Mouse (Mus musculus) heart, postnatal 4 days (tissue): ENCODE results near the gene Card11. TPM values are rescaled to one million over a fixed set of nuclear protein-coding genes. Genes with fewer than 3 reads are reported as not detected.

Source experiments
- DNase-seq: peaks from one replicate; pipeline ENCODE4 v3.0.0; 2021
- total RNA-seq, 2 experiments: library from RNA; stranded (reverse); gene quantifications; 2 replicates each; pipeline ENCODE4 v1.2.3; 2021

Gene Card11
- total RNA-seq, 2 experiments from 2014 or later: 0.14 to 0.38 TPM

GRCm38 (mm10) chr5:140992093-140993070, 8.0 kb downstream of the Card11 start:
- no peak for DNase-seq

GRCm38 (mm10) chr5:140985311-140986050, 14.9 kb downstream of the Card11 start:
- DNase-seq: no peak

DNA sequence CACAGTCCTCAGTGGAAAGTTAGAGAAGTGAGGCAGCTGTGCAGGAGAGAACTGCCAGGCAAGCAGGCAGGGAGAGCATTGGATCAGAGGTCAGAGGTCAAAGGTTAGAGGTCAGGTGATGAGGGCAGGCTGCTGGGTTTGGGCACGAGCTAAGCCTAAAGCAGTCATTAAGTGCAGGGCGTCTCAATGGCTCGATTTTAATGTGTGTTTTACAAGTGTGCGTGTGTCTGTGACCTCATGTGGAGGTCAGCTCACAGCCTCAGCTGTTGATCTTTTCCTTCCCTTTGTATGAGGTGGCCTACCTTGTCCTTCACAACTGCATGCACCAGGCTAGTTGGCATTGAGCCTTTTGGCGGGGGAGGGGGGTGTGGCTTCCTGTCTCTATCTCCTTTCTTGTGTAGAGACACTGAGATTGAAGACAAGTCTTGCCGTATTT, 19.0 kb downstream of the Card11 start:
- peak; percentile 24 for DNase-seq

- DNase-seq: no peak
These were observed 19.6 kb downstream of the Card11 start for GRCm38 (mm10) chr5:140980783-140981182.

GRCm38 (mm10) chr5:140980051-140980450, 20.3 kb downstream of the Card11 start:
- DNase-seq: no peak

DNA sequence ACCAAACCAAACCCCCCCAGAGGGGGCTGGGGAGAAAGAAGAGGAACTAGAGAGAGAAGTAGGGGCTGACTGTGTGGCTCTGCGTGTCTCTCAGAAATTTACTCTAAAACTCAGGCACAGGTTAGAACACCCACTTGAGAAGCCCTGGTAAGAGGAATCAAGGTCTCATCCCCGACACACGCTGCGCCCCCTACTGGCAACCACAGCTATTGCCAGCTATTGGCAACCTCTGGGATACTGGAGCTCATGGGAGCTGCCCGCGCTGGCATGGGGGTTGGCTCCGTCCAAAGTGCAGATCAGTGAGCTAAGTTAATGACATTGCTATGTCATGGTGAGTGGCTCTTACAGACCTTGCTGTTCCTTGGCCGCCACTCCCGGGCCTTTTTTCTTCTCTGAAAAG, 37.4 kb downstream of the Card11 start:
- DNase-seq: peak; percentile 50

DNA sequence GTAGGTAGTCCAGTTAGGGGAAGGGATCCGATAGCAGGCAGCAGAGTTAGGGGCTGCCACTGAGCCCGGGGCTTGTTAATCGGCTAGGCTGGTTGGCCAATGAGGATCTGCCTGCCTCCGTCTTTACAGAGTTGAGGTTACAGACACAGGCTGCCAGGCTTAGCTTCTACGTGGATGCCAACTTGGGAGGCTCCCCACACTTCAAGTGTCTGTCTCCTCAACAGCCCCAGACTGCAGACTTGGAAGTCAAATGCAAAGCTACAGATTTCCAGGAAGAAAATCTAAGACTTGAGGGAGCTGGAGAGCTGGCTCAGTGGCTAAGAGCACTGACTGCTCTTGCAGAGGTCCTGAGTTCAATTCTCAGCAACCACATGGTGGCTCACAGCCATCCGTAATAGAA, 39.6 kb downstream of the Card11 start:
- no peak for DNase-seq

DNA sequence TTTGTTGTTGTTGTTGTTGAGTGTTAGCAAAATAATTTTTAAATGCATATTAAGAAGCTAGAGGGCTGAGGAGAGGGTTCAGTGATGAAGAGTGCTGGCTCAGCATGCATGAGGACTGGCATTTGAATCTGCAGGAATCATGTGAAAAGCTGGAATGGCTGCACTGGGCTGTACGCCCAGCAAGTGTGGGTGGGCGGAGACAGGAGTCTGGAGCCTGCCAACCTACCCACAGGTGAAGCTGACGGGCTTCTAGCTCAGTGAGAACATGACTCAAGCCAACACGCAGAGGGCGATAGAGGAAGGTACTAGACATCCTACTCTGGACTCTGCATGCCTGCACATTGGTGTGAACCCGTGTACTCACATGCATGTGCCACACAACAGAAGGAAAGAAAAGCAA, 41.2 kb downstream of the Card11 start:
- peak; percentile 21 for DNase-seq

DNA sequence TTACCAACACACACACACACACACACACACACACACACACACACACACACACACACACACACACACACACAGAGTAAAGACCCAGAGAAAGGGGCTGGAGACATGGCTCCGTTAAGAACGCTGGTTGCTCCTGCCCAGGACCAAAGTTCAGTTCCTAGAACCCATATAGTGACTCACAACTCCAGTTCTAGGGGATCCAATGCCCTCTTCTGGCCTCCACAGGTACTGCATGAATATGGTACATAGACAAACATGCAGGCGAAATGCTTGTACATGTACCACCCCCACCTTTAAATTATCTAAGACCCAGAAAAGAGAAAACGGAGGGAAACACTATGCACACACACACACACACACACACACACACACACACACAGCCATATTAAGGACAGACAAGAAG, 43.3 kb downstream of the Card11 start:
- no peak for DNase-seq

DNA sequence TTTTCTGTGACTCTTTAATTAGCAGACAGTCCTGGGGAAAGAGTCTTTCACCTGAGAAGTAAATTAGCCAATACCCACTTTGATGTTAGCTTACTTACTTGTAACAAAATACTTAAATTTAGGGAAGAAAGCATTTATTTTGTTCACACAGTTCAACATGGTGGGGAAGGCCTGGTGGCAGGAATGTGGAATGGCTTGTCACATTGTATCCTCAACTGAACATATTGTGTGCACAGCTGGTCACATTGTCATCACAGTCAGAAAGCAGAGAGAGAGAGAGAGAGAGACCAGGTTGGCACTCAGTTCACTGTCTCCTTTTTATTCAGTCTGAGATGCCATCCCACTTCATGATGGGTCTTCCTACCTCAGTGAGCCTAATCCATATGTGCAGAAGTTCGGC, 44.7 kb downstream of the Card11 start:
- DNase-seq: no peak

GRCm38 (mm10) chr5:140951801-140952200, 48.6 kb downstream of the Card11 start:
- no peak for DNase-seq

GRCm38 (mm10) chr5:140948009-140948408, 52.4 kb downstream of the Card11 start:
- DNase-seq: peak; percentile 25

- DNase-seq: no peak
These were observed 54.3 kb downstream of the Card11 start for GRCm38 (mm10) chr5:140946034-140946433.

- no peak for DNase-seq
These were observed 55.8 kb downstream of the Card11 start for GRCm38 (mm10) chr5:140944382-140945125.

GRCm38 (mm10) chr5:140940923-140941491, 59.4 kb downstream of the Card11 start:
- no peak for DNase-seq

DNA sequence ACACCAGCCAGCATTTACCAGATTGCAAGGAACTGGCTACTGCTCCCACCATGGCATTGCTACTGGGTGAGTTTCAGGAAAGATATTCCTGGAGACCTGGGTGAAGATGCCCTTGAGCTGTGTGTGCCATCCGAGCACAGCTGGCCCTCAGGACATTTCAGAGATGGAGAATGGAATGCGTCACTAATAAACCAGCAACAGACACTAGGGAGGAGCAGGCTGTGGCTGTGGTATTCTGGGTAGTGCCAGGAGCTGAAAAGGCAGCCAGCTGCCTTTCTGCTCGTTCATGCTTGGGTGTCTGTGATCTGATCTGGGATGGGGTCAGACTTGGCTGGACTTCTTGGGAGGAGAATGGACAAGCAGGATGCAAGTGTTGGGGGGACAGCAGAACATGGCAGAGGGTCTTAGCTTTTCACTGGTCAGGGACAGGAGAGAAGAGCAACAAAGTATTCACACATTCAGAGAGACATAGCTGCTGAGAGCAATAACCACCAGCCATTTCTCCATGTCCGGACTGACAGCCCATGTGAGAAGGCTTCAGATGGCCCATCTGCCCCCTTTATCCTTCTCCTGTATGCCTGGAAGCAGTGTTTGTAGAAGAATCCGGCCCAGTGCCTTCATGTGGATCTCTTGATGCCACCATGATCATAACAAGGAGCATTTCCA, 60.0 kb downstream of the Card11 start:
- no peak for DNase-seq

GRCm38 (mm10) chr5:140936816-140937215, 63.6 kb downstream of the Card11 start:
- DNase-seq: no peak

DNA sequence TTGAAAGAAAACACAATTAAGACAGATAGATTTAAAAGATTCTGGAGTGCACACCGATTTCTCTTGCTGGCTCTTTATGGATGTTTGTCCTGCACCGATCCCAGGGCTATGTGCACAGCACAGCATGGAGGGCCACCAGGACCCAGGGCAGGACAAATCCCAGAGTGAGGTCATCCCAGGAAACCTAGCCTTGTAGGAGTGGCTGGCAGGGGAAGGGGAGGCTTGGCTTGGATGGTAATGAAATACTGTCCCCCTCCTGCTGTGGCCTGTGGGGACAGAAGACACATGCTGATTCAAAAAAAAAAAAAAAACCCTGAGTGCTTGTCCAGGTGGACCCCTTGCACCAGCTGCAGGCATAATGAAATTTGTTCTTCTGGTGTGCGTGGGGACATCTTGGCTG, 64.5 kb downstream of the Card11 start:
- no peak for DNase-seq

- DNase-seq: no peak
These were observed 65.6 kb downstream of the Card11 start for GRCm38 (mm10) chr5:140934639-140935315.

DNA sequence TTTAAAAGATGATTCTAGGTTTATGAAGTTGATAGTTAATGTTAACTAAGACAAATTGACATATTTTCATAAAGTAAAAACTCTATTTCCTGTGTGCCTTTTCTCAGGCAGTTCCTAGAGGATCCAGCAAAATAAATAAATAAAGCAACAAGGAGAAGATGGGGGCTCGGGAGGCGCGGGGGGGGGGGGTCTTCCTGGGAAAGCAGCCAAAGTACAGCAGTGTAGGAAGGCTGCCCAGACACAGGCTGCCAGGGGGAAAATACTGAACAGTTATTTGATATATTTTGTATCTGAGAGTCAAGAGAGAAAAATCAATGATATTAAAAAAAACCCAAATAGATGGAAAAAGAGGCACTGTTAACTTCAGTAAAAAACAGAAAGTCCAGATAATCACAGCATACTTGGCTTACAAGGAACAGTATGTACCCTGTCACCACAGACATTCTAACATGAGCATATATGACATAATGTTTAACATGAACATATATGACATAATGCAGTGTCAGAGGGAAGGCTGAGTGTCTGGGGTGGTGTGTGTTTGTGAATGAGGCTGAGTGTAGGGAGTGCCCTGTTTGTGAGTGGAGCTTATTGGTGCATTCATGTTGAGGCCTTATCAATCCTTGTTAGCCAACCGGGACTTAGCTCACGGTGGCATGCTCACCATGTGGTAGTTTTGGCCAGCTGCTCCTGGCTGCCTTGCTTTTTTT, 68.7 kb downstream of the Card11 start:
- DNase-seq: no peak

DNA sequence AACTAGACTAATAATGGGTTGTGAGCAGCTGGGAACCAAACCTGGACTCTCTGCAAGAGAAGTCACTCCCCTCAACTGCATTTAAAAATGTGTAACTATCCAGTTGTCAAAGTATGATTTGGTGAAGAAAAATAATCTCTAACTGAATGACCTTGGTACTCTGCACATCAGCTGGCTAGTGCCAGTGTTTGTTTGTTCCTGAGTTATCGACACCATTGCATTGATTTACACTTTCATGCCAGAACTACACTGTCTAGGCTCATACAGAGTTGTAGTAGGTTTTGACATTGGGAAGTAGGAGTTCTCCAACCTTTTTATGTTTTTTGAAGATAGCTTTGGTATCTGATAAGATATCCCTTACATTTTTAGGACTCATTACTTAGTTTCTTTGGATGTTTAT, 81.9 kb downstream of the Card11 start:
- DNase-seq: no peak
